Mouse (Mus musculus) large intestine, adult 2 months (tissue): ENCODE results near the gene Tmem38b. TPM values are rescaled to one million over a fixed set of nuclear protein-coding genes. Genes with fewer than 3 reads are reported as not detected.
A peak's percentile ranks its signal among the peaks of the same experiment; 100 is the strongest.

ENCODE experiments used
- DNase-seq: peaks from one replicate; pipeline ENCODE4 v3.0.0-alpha.2; 2012; ENCODE audit warnings: low read depth, low spot score
- WGBS: fragments of 180-500 bp; shearing (Covaris S2); methylation state at CpG from one replicate; pipeline ENCODE4 v1.1.7; 2018; 5-methylcytosine and 5-hydroxymethylcytosine counted together
- polyA plus RNA-seq: library from polyadenylated mRNA; depleted of rRNA; stranded (reverse); fragments of >200 nt; gene quantifications from 2 replicates; pipeline ENCODE4 v1.2.3, GENCODE M21; 2012; rRNA removed

Tmem38b gene
- polyA plus RNA-seq, 1 experiment: 2.7 TPM

DNA sequence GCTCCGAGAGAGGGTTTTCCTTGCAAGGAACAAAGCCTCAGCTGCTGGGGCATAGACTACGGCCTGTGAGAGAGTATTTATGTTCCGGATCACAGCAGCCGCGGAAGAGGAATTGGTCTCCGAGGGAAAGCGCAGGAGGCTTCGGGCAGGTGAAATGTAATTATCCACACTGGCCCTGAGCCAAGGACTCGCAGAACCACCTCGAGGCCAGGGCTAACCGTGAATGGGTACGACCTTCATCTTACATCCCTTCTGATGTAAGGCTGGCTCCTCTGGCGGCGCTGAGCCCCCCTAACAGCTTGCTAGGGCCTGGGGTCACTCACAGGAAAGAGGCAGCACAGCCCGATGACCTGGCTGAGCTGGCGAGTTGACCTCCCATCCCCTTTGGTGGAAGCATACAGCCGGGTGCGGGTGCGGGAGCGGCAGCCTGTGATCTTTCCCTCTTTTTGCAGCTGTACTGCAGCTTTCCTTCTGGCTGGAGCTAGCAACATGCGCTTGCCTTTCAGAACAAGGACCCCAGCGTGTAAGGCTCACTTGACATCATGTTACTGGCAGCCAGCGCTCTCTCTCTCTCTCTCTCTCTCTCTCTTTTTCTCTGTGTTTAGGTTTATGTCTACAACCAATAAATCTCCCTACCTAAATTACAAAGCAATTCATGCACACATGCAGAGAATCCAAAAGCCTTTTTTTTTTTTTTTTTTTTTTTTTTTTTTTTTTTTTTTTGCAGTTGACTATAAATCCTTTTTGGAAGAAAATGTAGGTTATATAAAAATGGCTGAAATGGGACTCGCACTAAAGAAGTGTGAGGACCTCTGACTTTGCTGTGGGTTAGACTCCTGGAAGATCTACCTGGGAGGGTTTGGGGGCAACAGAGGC lies 52.9 kb downstream of the Tmem38b start:
- WGBS: 31% methylated on average over 24 of the region's 24 CpGs
- DNase-seq: no peak

DNA sequence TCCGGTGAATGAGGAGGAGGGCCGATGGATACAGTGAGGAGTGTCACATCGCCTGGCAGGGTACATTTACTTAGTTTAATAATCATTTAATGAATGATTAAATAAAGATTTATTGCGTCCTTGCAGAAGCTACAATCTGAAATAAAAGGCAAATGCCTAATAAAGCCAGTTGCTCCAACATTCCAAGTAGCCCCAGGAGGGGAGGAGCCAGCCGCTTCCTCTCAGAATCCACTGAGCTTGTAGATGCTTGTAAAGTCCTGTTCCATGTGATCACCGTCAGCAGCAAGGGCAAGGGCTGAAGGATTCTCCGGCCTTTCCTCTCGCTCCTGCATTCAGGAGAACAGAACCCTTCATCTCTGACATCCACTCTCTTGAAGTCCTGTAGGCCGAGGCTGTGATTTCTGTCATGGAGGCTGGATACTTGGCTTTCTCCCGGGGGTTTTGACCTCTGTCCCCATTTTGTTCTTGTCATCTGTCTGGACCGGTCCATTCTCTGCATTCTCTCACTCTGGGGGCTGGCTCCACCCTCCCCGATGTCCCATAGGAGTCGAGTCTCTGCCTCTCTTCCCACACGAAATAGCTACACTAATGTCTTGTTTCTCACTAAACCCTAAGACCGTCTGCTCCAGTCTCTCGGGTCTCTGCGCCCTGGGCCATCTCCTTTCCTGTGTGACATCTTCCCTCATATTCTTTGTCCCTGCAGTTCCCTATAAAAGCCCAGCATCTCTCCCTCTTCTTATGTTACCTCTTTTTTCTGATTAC lies 57.3 kb downstream of the Tmem38b start:
- no peak for DNase-seq
- WGBS: 71% methylated on average over 17 of the region's 17 CpGs

DNA sequence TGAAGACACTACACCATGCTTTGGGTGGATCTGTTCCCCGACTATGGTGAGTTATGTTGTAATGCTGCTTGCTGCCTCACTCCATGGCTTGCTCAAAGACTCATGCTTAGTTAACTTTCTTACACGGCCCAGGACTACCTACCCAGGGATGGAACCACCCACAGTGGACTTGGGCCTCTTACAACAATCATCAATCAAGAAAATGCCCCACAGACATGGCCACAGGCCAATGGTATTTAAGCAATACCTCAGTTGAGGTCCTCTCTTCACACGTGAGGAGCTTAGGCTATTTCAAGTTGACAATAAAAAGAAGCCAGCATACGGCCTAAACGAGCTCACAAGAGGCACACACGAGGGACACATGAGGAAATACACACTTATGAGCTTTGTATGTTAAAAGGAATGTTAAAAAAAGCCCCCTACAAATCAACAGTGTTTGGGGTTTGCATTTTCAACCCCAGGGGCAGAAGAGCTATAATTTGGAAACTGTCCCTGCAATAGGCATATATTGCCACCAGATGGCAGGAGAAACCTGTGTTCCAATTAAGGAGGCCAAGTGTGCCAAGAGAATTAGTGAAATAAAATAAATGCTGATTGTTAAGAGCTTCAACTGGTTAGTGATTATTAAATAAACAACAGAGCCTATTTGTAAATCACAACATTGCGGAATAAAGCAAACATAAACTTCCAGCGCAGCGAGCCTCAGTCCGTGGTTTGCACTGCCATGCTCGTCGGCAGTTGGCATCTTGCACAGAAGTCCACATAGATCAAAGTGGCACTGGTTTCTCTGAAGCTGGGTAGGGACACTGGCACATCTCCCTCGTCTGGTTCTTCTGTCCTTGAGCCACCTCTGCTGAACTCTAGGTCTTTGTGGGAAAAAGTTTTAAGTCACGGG lies 58.8 kb downstream of the Tmem38b start:
- 62% methylated on average over 14 of the region's 14 CpGs for WGBS
- peak; percentile 8 for DNase-seq

DNA sequence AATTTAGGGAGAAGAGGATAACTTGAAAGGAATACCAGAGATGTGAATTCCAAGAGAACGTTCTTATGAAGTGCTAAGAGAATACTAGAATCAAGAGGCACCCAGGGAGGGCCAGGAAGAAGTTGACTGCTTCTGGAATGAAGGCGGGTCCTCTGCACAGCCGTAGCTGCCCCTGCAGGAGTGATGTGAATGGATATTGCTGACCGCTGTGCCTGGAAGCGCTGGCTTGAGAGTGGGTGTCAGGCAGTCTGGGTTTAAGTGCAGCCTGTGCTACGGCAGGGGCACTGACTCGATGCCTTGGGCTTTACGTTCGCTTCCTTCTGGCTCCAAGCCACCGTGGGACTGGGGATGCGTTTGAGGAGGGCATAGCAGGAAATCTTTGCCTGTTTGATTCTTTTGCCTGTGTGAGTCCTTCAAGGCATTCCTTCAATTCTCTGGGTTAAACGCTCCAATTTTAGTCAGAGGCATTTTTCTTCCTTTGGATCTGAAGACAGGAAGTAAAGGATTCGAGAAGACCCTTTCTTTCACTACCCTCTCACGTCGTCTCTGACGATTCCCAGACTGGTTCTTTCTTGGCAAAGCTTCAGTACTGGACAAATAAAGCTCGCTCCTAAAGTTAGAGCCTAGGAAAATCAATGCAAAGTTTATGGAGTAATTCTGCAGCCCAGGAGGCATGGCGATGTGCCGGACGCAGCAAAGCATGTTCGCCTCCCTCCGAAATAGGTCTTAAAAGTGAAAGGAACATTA lies 60.7 kb downstream of the Tmem38b start:
- WGBS: 29% methylated on average over 22 of the region's 22 CpGs
- no peak for DNase-seq

DNA sequence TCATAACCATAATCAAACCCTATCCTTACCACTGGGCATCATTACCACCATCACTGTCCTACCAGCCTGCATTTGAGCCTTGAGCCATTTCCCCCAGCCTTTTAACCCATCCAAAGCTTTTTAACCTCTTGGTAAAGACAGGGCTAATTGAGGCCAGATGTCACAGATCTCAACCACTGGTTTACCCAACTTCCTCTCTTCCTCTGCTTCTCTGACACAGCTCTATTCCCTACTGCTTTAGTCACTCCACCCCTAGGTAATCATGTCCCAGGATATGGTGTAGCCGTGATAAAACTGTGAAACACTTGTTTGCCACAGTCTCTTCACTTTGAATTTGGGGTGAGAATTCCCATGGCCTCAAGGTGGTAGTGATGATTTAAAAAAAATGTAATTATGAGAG lies 69.5 kb downstream of the Tmem38b start:
- WGBS: 66% methylated on average over 1 of the region's 1 CpGs
- no peak for DNase-seq

DNA sequence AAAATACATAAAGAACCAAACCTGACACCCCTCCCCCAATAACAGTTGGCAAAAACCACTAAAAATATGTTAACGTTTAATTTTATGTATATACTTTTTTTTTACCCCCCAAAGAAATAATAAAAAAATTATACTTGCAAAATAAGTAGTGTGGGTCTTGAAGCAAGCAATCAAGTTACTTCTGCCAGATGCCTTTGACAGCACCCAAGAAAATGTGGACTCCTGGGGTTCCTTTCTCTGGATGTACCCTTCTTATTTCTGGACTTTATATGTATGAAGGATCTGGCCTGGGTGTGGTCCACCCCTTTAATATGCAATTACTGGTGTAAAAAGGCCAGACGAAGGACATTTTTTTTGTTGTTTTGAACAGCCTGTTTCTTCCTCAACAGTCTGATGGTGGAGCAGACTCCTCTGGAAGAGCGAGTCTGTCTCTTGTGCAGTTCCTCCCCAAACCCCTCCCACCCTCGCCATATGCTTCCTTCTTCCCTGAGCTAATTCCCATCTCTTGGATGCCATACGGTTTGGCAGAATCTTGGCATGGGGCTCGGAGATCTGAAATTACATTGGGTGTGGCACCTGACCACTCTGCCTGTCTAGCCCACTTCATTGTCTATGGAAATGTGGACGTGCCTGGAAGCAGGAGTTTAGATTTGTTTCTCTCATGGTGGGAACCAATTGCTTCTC lies 70.4 kb downstream of the Tmem38b start:
- 62% methylated on average over 7 of the region's 7 CpGs for WGBS
- no peak for DNase-seq

DNA sequence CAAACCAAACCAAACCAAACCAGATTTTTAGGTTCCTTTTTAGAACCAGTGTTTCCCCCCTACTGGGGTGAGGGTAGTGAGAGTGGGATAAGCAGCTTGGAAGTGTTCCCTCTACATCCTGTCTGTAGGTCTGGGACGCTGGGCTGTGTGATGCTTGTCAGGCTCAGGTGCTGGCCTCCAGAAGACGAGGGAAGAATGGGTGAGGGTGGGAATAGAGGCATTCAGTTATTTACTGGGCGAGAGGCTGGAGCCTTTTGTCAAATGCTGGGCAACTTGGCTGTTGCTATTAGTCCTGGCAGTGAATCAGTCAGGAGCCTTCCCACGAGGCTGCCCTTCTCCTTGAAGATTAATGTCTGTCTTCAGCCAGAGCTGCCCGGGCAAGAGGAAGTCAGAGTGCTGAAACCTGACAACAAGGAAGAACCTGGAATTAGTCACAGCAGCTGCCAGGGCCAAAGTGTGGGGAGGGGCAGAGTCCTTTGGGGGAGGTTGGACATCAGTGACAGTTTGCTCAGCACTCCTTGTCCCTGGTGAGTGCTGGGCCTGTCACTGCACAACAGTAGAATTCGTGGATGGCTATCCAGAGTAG lies 74.6 kb downstream of the Tmem38b start:
- 32% methylated on average over 6 of the region's 6 CpGs for WGBS
- no peak for DNase-seq

DNA sequence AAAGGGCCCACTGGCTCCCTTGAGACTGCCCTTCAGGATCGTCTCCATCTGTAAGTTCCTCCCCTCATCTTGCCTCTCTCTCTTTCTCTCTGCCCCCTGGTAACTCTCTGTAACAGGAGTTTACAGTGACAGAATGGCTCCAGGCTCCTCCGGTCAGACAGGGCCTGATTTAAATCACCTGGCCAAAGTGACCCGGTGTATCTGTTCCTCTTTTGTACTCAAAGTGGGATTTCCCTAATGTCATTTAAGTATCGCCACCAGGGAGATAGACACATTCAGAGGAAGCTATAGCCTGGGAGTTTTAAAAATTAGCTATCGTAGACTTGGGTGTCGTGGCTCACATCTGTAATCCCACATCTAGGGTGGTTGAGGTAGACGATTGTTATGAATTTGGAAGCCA lies 78.5 kb downstream of the Tmem38b start:
- DNase-seq: no peak
- 76% methylated on average over 7 of the region's 7 CpGs for WGBS

DNA sequence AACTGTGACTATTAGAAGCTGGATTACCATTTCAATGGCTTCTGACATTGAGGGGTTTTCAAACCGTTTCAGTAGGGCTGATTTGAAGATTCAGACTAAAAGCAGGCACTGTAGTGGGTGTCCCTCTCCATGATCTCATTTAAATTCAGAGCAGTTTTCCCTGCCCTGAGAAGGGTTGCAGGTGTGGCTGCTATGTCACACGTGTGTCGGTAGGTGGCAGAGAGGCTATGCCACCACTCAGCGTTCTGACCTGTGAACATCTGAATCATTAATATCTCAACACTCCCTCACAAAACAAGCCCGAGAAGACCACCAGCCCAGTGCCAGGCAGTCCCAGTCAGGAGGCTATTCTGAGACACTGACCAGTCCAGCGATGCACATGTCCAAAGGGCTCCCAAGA lies 79.7 kb downstream of the Tmem38b start:
- no peak for DNase-seq
- WGBS: 41% methylated on average over 6 of the region's 6 CpGs

DNA sequence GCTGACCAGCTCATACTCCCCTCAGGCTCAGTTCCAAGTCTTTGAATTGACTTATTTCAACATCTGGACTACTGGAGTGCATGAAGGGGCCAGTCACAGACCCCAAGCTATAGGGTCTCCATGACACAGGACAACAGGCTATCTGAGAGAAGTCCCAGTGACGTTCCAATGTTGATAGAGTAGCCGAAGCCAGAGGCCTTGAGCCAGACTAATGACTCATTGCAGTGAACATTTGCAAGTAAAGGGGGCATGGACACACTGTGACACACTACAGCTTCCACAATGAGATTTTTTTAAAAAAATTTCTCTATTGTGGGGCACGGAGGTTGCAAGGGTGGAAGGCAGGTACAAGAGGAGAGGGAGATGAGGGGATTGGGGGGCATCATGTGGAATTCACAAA lies 81.2 kb downstream of the Tmem38b start:
- no peak for DNase-seq
- 76% methylated on average over 3 of the region's 3 CpGs for WGBS

Other genes with a start within 250 kb of the Tmem38b start
- 1.3 and 2.2 TPM in 2 replicates for gene Fsd1l, start 194.6 kb upstream of the Tmem38b start, polyA plus RNA-seq
- 2.7 and 3.5 TPM in 2 replicates for gene Fktn, start 112.0 kb upstream of the Tmem38b start, polyA plus RNA-seq
- gene Tal2, start 46.3 kb upstream of the Tmem38b start, polyA plus RNA-seq: not detected in 2 replicates